Mouse (Mus musculus) stomach, embryonic 16.5 days (tissue): ENCODE measurements around the gene Nfe2l2. TPM values are rescaled to one million over a fixed set of nuclear protein-coding genes. Genes with fewer than 3 reads are reported as not detected.

Experiments used
- ATAC-seq: fragments of 200-750 bp; cut with Nextera tagmentation; 2 replicates; pipeline ENCODE4 v1.8.0; 2017; ENCODE audit warnings: moderate number of reproducible peaks, moderate TSS enrichment; ENCODE audit not compliant: insufficient read depth, low FRiP score
- H3K27ac ChIP-seq: fragments of 300-500 bp; sonication (generic); 2 replicates; pipeline ENCODE4 v1.5.1; 2014; ENCODE audit warnings: low read length
- H3K27me3 ChIP-seq: fragments of 300-500 bp; sonication (generic); 2 replicates; pipeline ENCODE4 v1.6.1; 2014; ENCODE audit warnings: low read length, control low read depth, mixed read lengths; ENCODE audit not compliant: control insufficient read depth, insufficient read depth
- H3K36me3 ChIP-seq: fragments of 300-500 bp; sonication (generic); 2 replicates; pipeline ENCODE4 v1.6.1; 2014; ENCODE audit warnings: low read length; ENCODE audit not compliant: control insufficient read depth, insufficient read depth
- H3K4me1 ChIP-seq: fragments of 300-500 bp; sonication (generic); 2 replicates; pipeline ENCODE4 v1.6.1; 2014; ENCODE audit warnings: low read length, control low read depth, mixed read lengths; ENCODE audit not compliant: control insufficient read depth, insufficient read depth
- H3K4me2 ChIP-seq: fragments of 300-500 bp; sonication (generic); 2 replicates; pipeline ENCODE4 v1.6.1; 2014; ENCODE audit warnings: low read depth, low read length, mixed read lengths
- H3K4me3 ChIP-seq: fragments of 300-500 bp; sonication (generic); replicated peaks from 2 replicates; pipeline ENCODE4 v1.5.1; 2014; ENCODE audit warnings: mild to moderate bottlenecking, low read length
- H3K9ac ChIP-seq: fragments of 300-500 bp; sonication (generic); 2 replicates; pipeline ENCODE4 v1.6.1; 2014; ENCODE audit warnings: low read length
- H3K9me3 ChIP-seq: fragments of 300-500 bp; sonication (generic); replicated peaks from 2 replicates; pipeline ENCODE4 v1.6.1; 2016; ENCODE audit warnings: low read length, control low read depth; ENCODE audit not compliant: control insufficient read depth
- WGBS: fragments of 180-500 bp; shearing (Covaris S2); extraction: QIAGEN DNeasy Blood & Tissue Kit; methylation state at CpG from one replicate; pipeline ENCODE4 v1.1.7; 2014; 5-methylcytosine and 5-hydroxymethylcytosine counted together
- polyA plus RNA-seq: library from polyadenylated mRNA; unstranded; fragments of >200 nt; fragmentation: Nextera tagmentation; extraction: Ambion mirVana; gene quantifications from 2 replicates; pipeline ENCODE4 v1.2.1, GENCODE M21; 2015

Gene Nfe2l2
- polyA plus RNA-seq, 1 experiment from 2014 or later = 128 TPM

GRCm38 (mm10) chr2:75692369-75692768, 12.1 kb downstream of the Nfe2l2 start:
- Histone ChIP-seq H3K27me3 (no peaks in the 10 kb centered on the region), H3K4me2 (no peak overlapping the region), H3K27ac (no peak overlapping the region), H3K36me3 (no peaks in the 10 kb centered on the region), H3K9me3 (no peaks in the 10 kb centered on the region), H3K4me3 (no peak overlapping the region), H3K9ac (no peak overlapping the region), H3K4me1 (peaks cover 32% of the 10 kb centered on the region)
- WGBS = 84% methylated on average over 6 of the region's 6 CpGs
- no peak for ATAC-seq

GRCm38 (mm10) chr2:75691316-75691715, 13.1 kb downstream of the Nfe2l2 start:
- H3K27ac ChIP-seq = no peak overlapping the region
- no peak for ATAC-seq
- peaks cover 29% of the 10 kb centered on the region for H3K4me1 ChIP-seq
- 82% methylated on average over 8 of the region's 8 CpGs for WGBS
- H3K9me3 ChIP-seq = no peaks in the 10 kb centered on the region
- H3K4me2 ChIP-seq = no peak overlapping the region
- no peaks in the 10 kb centered on the region for H3K27me3 ChIP-seq
- no peak overlapping the region for H3K9ac ChIP-seq
- no peak overlapping the region for H3K4me3 ChIP-seq
- H3K36me3 ChIP-seq = no peaks in the 10 kb centered on the region

GRCm38 (mm10) chr2:75690656-75691055, 13.8 kb downstream of the Nfe2l2 start:
- Histone ChIP-seq H3K4me1 (peaks cover 28% of the 10 kb centered on the region), H3K27ac (no peak overlapping the region), H3K4me2 (no peak overlapping the region), H3K9ac (no peak overlapping the region), H3K9me3 (no peaks in the 10 kb centered on the region), H3K36me3 (no peaks in the 10 kb centered on the region), H3K4me3 (no peak overlapping the region), H3K27me3 (no peaks in the 10 kb centered on the region)
- 89% methylated on average over 4 of the region's 4 CpGs for WGBS
- ATAC-seq = no peak

- Histone ChIP-seq H3K4me3 (no peak overlapping the region), H3K4me2 (no peak overlapping the region), H3K27me3 (no peaks in the 10 kb centered on the region), H3K36me3 (no peaks in the 10 kb centered on the region), H3K4me1 (peaks cover 28% of the 10 kb centered on the region), H3K9me3 (no peaks in the 10 kb centered on the region), H3K27ac (no peak overlapping the region), H3K9ac (no peak overlapping the region)
- ATAC-seq = no peak
- 87% methylated on average over 10 of the region's 10 CpGs for WGBS
These were observed 14.8 kb downstream of the Nfe2l2 start for GRCm38 (mm10) chr2:75689482-75690158.

GRCm38 (mm10) chr2:75688901-75689300, 15.5 kb downstream of the Nfe2l2 start:
- 85% methylated on average over 1 of the region's 1 CpGs for WGBS
- no peak for ATAC-seq

GRCm38 (mm10) chr2:75687040-75687749, 17.2 kb downstream of the Nfe2l2 start:
- 78% methylated on average over 10 of the region's 10 CpGs for WGBS
- no peaks in the 10 kb centered on the region for H3K9me3 ChIP-seq
- no peak overlapping the region for H3K4me3 ChIP-seq
- no peak for ATAC-seq
- H3K4me2 ChIP-seq = no peak overlapping the region
- no peaks in the 10 kb centered on the region for H3K27me3 ChIP-seq
- peaks cover 27% of the 10 kb centered on the region for H3K4me1 ChIP-seq
- no peak overlapping the region for H3K9ac ChIP-seq
- no peaks in the 10 kb centered on the region for H3K36me3 ChIP-seq
- H3K27ac ChIP-seq = no peak overlapping the region

More at GRCm38 (mm10) chr2:75688901-75689300, 15.5 kb downstream of the Nfe2l2 start:
- Histone ChIP-seq H3K4me2 (no peak overlapping the region), H3K36me3 (no peaks in the 10 kb centered on the region), H3K27me3 (no peaks in the 10 kb centered on the region), H3K4me1 (peaks cover 28% of the 10 kb centered on the region), H3K9ac (no peak overlapping the region), H3K9me3 (no peaks in the 10 kb centered on the region), H3K27ac (no peak overlapping the region), H3K4me3 (no peak overlapping the region)

GRCm38 (mm10) chr2:75685458-75685861, 19.0 kb downstream of the Nfe2l2 start:
- H3K4me2 ChIP-seq = no peak overlapping the region
- no peak for ATAC-seq
- H3K9me3 ChIP-seq = no peaks in the 10 kb centered on the region
- peak overlapping the region; percentile 1; the same call in 1 of the 2 replicates for H3K27ac ChIP-seq
- no peak overlapping the region for H3K9ac ChIP-seq
- WGBS = 55% methylated on average over 6 of the region's 6 CpGs
- H3K36me3 ChIP-seq = no peaks in the 10 kb centered on the region
- H3K4me1 ChIP-seq = peaks cover 30% of the 10 kb centered on the region
- H3K4me3 ChIP-seq = no peak overlapping the region
- no peaks in the 10 kb centered on the region for H3K27me3 ChIP-seq

GRCm38 (mm10) chr2:75684526-75684925, 19.9 kb downstream of the Nfe2l2 start:
- no peaks in the 10 kb centered on the region for H3K27me3 ChIP-seq
- WGBS = 78% methylated on average over 3 of the region's 3 CpGs
- no peaks in the 10 kb centered on the region for H3K36me3 ChIP-seq
- no peak overlapping the region for H3K4me2 ChIP-seq
- ATAC-seq = no peak
- no peak overlapping the region for H3K27ac ChIP-seq
- H3K9ac ChIP-seq = no peak overlapping the region
- peaks cover 30% of the 10 kb centered on the region for H3K4me1 ChIP-seq
- no peaks in the 10 kb centered on the region for H3K9me3 ChIP-seq
- no peak overlapping the region for H3K4me3 ChIP-seq

GRCm38 (mm10) chr2:75682978-75683709, 21.3 kb downstream of the Nfe2l2 start:
- peak; percentile 61; the same call in 1 of the 2 replicates for ATAC-seq
- H3K4me2 ChIP-seq = no peak overlapping the region
- WGBS = 55% methylated on average over 15 of the region's 15 CpGs
- H3K36me3 ChIP-seq = no peaks in the 10 kb centered on the region
- no peak overlapping the region for H3K4me3 ChIP-seq
- no peaks in the 10 kb centered on the region for H3K27me3 ChIP-seq
- H3K9me3 ChIP-seq = no peaks in the 10 kb centered on the region
- peaks cover 30% of the 10 kb centered on the region for H3K4me1 ChIP-seq
- peak overlapping the region; percentile 9; the same call in 1 of the 2 replicates for H3K9ac ChIP-seq
- peak overlapping the region; percentile 36 for H3K27ac ChIP-seq
